Mouse (Mus musculus): ENCODE measurements around the gene Kif26a.

DNA sequence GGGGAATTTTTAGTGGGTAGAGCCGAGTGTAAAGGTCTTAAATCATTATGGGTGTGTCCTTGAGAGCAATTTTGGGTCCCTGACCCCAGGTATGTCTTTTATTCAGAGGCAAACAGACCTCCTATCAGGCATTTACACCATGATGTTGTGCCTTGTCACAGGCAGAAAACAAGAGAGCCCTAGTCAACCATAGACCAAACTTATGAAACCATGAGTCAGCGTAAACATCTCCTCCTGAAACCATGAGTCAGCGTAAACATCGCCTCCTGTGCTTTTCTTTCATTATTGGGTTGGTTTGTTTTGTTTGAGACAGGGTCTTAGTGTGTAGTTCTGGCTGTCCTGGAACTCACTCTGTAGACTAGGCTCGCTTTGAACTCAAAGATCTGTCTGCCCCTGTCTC, 42.8 kb upstream of the Kif26a start:
- TF ChIP-seq CTCF (IDR thresholded peaks at IDR 0.05; ENCODE audit: low read depth), result no peak
- no peak for TF ChIP-seq EP300 (IDR thresholded peaks at IDR 0.05; ENCODE audit: low read depth)

All from liver, embryonic 14.5 days (tissue).